Comparison of ENCODE assay signal across 25 mouse cellular contexts in genomic region chr9:77820836-77821235, GRCm38 (mm10).
DNase-seq lines count a peak whose midpoint lies in the region; ATAC-seq and TF ChIP-seq lines count a peak whose summit lies in the region.
"Had no signal": no experiment of that assay in that cellular context is flagged by ENCODE, and none has a peak within 500 bp of the region (broad histone marks: within the 10 kb centered on the region; RNA-seq: fewer than 3 reads in every experiment).

No protein-coding gene starts in this region.

- H3K79me2 ChIP-seq in macrophage (ENCODE audit: inconsistent target), result no peaks in the 10 kb centered on the region

- DNase-seq in heart, adult 11 months, result peak; percentile 95
- DNase-seq in heart, postnatal 10 days, result no peak
- peak; percentile 11 for DNase-seq in ES-CJ7 (ENCODE audit: low read depth, low spot score)
- peak; percentile 41 for DNase-seq in lung, postnatal 0 days (ENCODE audit: low spot score)
- DNase-seq in adrenal gland, adult (ENCODE audit: inconsistent age in 2 of 2, low spot score in 1 of 2), result no peak
- DNase-seq in stomach, postnatal 0 days (ENCODE audit: low spot score), result no peak
- DNase-seq: adrenal gland, postnatal 10 days; cerebellum, adult 9-10 months; gastrocnemius, postnatal 25 days; heart, postnatal 14 days; kidney, adult 11 months; right cerebral cortex, postnatal 14 days; thymus, postnatal 14 days had no signal

- H3K27ac ChIP-seq in lung, postnatal 0 days (ENCODE audit: low read length), result no peak overlapping the region; the same call in 1 of the 2 replicates
- peak overlapping the region; percentile 24 for H3K27ac ChIP-seq in macrophage
- no peak overlapping the region for H3K27ac ChIP-seq in forebrain, embryonic 12.5 days
- no peak overlapping the region for H3K27ac ChIP-seq in stomach, postnatal 0 days (replicated peaks)
- H3K27ac ChIP-seq: embryonic facial prominence, embryonic 15.5 days; forebrain, embryonic 15.5 days; kidney, postnatal 0 days; left cerebral cortex, adult 2 months; limb, embryonic 15.5 days; liver, embryonic 14.5 days; midbrain, embryonic 12.5 days had no signal

- TF ChIP-seq EP300 in lung, postnatal 0 days (IDR thresholded peaks at IDR 0.05), result peak; percentile 81
- TF ChIP-seq EP300 in stomach, postnatal 0 days (optimal IDR thresholded peaks at IDR 0.05), result no peak

- intact Hi-C loops in heart, postnatal 10 days (cut with DNase I), result no loop called here

- WGBS in lung, postnatal 0 days, result 44% methylated on average over 4 of the region's 4 CpGs
- 48% methylated on average over 4 of the region's 4 CpGs for WGBS in macrophage (ENCODE audit: missing documents)
- 79% methylated on average over 4 of the region's 4 CpGs for WGBS in forebrain, embryonic 12.5 days
- 49% methylated on average over 4 of the region's 4 CpGs for WGBS in stomach, postnatal 0 days

- H3K9me3 ChIP-seq in lung, postnatal 0 days (ENCODE audit: low read length), result no peaks in the 10 kb centered on the region
- no peaks in the 10 kb centered on the region for H3K9me3 ChIP-seq in forebrain, embryonic 12.5 days
- no peaks in the 10 kb centered on the region for H3K9me3 ChIP-seq in stomach, postnatal 0 days (ENCODE audit: control insufficient read depth, low read length)
- H3K9me3 ChIP-seq: embryonic facial prominence, embryonic 15.5 days; forebrain, embryonic 15.5 days; limb, embryonic 15.5 days; midbrain, embryonic 12.5 days had no signal

- H3K9ac ChIP-seq in lung, postnatal 0 days (replicated peaks; ENCODE audit: low read depth), result no peak overlapping the region
- no peak overlapping the region for H3K9ac ChIP-seq in forebrain, embryonic 12.5 days
- H3K9ac ChIP-seq in stomach, postnatal 0 days (ENCODE audit: low read length), result no peak overlapping the region
- H3K9ac ChIP-seq: embryonic facial prominence, embryonic 15.5 days; forebrain, embryonic 15.5 days; limb, embryonic 15.5 days; liver, embryonic 14.5 days; midbrain, embryonic 12.5 days had no signal

- H3K4me2 ChIP-seq in lung, postnatal 0 days (replicated peaks; ENCODE audit: low read depth, low read length), result no peak overlapping the region
- no peak overlapping the region for H3K4me2 ChIP-seq in forebrain, embryonic 12.5 days
- no peak overlapping the region for H3K4me2 ChIP-seq in stomach, postnatal 0 days (replicated peaks; ENCODE audit: low read depth)
- H3K4me2 ChIP-seq: embryonic facial prominence, embryonic 15.5 days; forebrain, embryonic 15.5 days; heart, embryonic 11.5 days; limb, embryonic 15.5 days; midbrain, embryonic 12.5 days had no signal

- H3K4me3 ChIP-seq in lung, postnatal 0 days (ENCODE audit: low read depth, low read length), result no peak overlapping the region
- H3K4me3 ChIP-seq in macrophage (ENCODE audit: inconsistent target), result no peak overlapping the region
- no peak overlapping the region for H3K4me3 ChIP-seq in forebrain, embryonic 12.5 days (replicated peaks)
- no peak overlapping the region for H3K4me3 ChIP-seq in stomach, postnatal 0 days (ENCODE audit: low read depth, low read length)
- H3K4me3 ChIP-seq: embryonic facial prominence, embryonic 15.5 days; forebrain, embryonic 15.5 days; left cerebral cortex, adult 2 months; limb, embryonic 15.5 days; midbrain, embryonic 12.5 days had no signal

- H3K27me3 ChIP-seq in lung, postnatal 0 days (replicated peaks; ENCODE audit: insufficient read depth, low read length), result no peaks in the 10 kb centered on the region
- H3K27me3 ChIP-seq in forebrain, embryonic 12.5 days, result no peaks in the 10 kb centered on the region
- no peaks in the 10 kb centered on the region for H3K27me3 ChIP-seq in stomach, postnatal 0 days (ENCODE audit: control insufficient read depth, insufficient read depth, low read length)
- H3K27me3 ChIP-seq: embryonic facial prominence, embryonic 15.5 days; forebrain, embryonic 15.5 days; limb, embryonic 15.5 days; midbrain, embryonic 12.5 days had no signal

- no peak for TF ChIP-seq CTCF in lung, postnatal 0 days (IDR thresholded peaks at IDR 0.05)
- TF ChIP-seq CTCF in stomach, postnatal 0 days (IDR thresholded peaks at IDR 0.05; ENCODE audit: low read depth), result no peak

- peak; percentile 61 for ATAC-seq in lung, postnatal 0 days
- no peak for ATAC-seq in forebrain, embryonic 12.5 days (ENCODE audit: low FRiP score)
- ATAC-seq in stomach, postnatal 0 days (ENCODE audit: low FRiP score, low TSS enrichment), result no peak
- ATAC-seq: activated CD4-positive, CD25-positive, alpha-beta regulatory T cell, adult 4 months; CD4-positive, CD25-positive, alpha-beta regulatory T cell, adult 4 months; forebrain, embryonic 15.5 days had no signal

- H3K4me1 ChIP-seq in lung, postnatal 0 days (ENCODE audit: insufficient read depth, low read depth, low read length), result no peaks in the 10 kb centered on the region; the same call in 1 of the 2 replicates
- peaks cover 6% of the 10 kb centered on the region; the same call in 1 of the 2 replicates for H3K4me1 ChIP-seq in forebrain, embryonic 12.5 days
- no peaks in the 10 kb centered on the region for H3K4me1 ChIP-seq in stomach, postnatal 0 days (replicated peaks; ENCODE audit: control insufficient read depth, insufficient read depth)
- H3K4me1 ChIP-seq: forebrain, embryonic 15.5 days had no signal

- no peaks in the 10 kb centered on the region for H3K36me3 ChIP-seq in lung, postnatal 0 days (ENCODE audit: insufficient read depth, low read length)
- H3K36me3 ChIP-seq in macrophage (ENCODE audit: inconsistent target), result no peaks in the 10 kb centered on the region
- H3K36me3 ChIP-seq in forebrain, embryonic 12.5 days (replicated peaks), result no peaks in the 10 kb centered on the region
- no peaks in the 10 kb centered on the region for H3K36me3 ChIP-seq in stomach, postnatal 0 days (ENCODE audit: control insufficient read depth, insufficient read depth, low read length)
- H3K36me3 ChIP-seq: embryonic facial prominence, embryonic 15.5 days; forebrain, embryonic 15.5 days; limb, embryonic 15.5 days; midbrain, embryonic 12.5 days had no signal

Comparison
In these comparisons a context has a peak if more than half of its experiments do, and no peak if none do; other contexts are left out.
1. DNase-seq: peak in heart, adult 11 months (single experiment), ES-CJ7 (single experiment) and lung, postnatal 0 days (single experiment); none in heart, postnatal 10 days (0 of 2), adrenal gland, adult (0 of 2) and stomach, postnatal 0 days (single experiment).